Mouse (Mus musculus) bone marrow macrophage, adult 2 months (primary cell): ENCODE data around the gene Prpf6. TPM values are rescaled to one million over a fixed set of nuclear protein-coding genes. Genes with fewer than 3 reads are reported as not detected.

Experiments
- H3K27ac ChIP-seq: 2 replicates; pipeline ENCODE4 v1.5.1; 2012; ENCODE audit warnings: low read depth, low read length; ENCODE audit not compliant: insufficient read depth
- H3K4me1 ChIP-seq: 2 replicates; pipeline ENCODE4 v1.6.1; 2012; ENCODE audit warnings: low read length; ENCODE audit not compliant: control insufficient read depth, insufficient read depth
- H3K4me3 ChIP-seq: 2 replicates; pipeline ENCODE4 v1.5.1; 2012; ENCODE audit warnings: mild to moderate bottlenecking, low read length, moderate library complexity; ENCODE audit not compliant: insufficient read depth
- CTCF ChIP-seq: IDR thresholded peaks from 2 replicates; pipeline ENCODE4 v1.5.1; 2012; ENCODE audit warnings: low read depth, mild to moderate bottlenecking, low read length, moderate library complexity
- POLR2A ChIP-seq: IDR thresholded peaks from 2 replicates; pipeline ENCODE4 v1.6.1; 2012; ENCODE audit warnings: mild to moderate bottlenecking, low read depth, low read length, borderline replicate concordance
- polyA plus RNA-seq: library from polyadenylated mRNA; stranded (reverse); fragments of >200 nt; gene quantifications from 2 replicates; pipeline ENCODE4 v1.2.4, GENCODE M21; 2012; ENCODE audit not compliant: missing spikeins, insufficient read depth, insufficient read length

Gene Prpf6
- polyA plus RNA-seq, 1 experiment, result 45.7 TPM

DNA sequence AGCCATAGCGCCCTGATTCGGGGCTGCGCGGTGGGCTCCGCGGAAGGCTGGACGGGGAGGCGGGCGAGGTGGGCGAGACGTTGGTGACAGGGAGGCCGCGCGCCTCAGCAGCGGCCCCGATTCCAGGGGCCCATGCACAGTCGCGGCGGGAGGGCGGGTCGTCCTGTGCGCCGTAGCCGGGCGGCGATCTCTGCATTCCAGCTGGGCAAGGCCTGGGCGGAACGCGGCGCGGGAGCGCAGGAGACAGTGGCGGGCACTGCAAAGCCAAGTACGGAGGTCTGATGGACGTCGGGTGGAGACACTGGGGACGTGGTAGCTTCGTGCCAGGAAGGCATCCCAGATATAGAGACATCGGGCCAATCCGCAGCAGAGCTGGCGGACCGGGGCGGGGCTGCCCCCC, 79.7 kb downstream of the Prpf6 start, which contains the start of gene Sox18:
TSS of gene Sox18 (minus strand) at position 315 of the 400 bp plus-strand sequence.
- Histone ChIP-seq H3K27ac (no peak within 1 kb of the TSS), H3K4me1 (peaks cover 8% of the 10 kb centered on the region), H3K4me3 (no peak within 1 kb of the TSS)
- no peak for TF ChIP-seq CTCF
- TF ChIP-seq POLR2A, result no peak

DNA sequence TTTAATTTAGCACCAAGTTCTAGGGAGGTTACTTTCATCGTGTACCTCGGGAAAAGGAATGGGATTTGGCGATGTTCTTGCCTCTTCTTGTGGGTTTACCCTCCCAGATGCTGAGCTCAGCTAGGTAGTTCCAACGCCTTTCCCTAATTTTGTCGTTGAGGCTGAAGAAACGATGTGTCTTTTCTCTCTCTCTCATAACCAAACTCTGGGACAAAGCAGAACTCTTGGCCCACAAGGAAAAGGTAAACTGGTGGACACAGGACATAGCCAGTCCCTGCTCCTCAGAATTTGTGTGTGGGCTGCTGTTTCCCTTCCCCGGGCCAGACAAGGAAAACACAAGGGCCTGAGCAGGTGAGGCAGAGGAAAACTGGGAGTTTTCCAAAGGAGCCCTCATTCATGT, 80.3 kb downstream of the Prpf6 start:
- H3K27ac ChIP-seq, result no peak overlapping the region
- no peak for TF ChIP-seq CTCF
- no peak for TF ChIP-seq POLR2A
- no peak overlapping the region for H3K4me3 ChIP-seq
- H3K4me1 ChIP-seq, result peaks cover 8% of the 10 kb centered on the region

DNA sequence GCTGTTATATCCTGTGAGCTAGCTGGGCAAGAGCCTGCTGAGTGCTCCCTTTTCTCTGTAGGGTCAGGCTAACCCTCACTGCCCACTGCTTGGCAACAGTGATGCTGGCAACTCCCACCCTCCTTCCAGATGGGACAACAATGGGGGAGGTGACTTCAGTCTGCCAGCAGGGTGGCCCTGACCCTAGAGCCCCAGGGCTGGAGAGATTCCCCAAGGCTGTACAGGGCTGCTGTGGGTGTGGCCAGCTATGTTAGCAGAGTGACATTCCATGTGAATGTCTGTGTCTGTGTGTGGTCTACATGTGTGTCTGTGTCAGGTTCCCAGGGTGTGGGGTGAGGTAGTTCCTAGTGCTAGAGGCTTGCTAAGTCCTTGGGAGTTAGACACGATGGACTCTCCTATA, 81.8 kb downstream of the Prpf6 start:
- Histone ChIP-seq H3K4me3 (no peak overlapping the region), H3K4me1 (peaks cover 8% of the 10 kb centered on the region), H3K27ac (no peak overlapping the region)
- no peak for TF ChIP-seq CTCF
- TF ChIP-seq POLR2A, result no peak

- peaks cover 11% of the 10 kb centered on the region for H3K4me1 ChIP-seq
- no peak overlapping the region for H3K27ac ChIP-seq
- no peak overlapping the region for H3K4me3 ChIP-seq
- TF ChIP-seq CTCF (no peak), POLR2A (no peak)
These were observed 83.3 kb downstream of the Prpf6 start for GRCm38 (mm10) chr2:181674934-181675333.

DNA sequence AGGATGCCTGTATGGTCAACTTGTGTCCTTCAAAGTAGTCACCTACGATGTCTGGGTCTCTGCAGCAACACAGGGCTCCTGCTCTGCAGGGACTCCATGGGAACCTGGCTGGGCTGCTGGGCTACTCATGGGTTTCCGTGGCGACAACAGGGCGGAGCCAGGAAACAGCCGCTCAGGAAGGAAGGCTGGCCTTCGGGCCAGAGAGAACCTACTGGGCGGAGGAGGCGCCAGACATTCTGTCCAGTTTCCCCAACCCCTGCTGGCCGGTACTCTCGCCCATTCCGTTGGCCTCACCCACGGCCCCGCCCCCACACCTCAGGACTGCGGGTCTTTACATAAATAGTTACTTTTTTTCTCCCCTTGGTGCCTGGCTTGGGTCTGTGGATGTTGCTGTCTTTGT, 83.8 kb downstream of the Prpf6 start:
- Histone ChIP-seq H3K4me1 (peaks cover 11% of the 10 kb centered on the region), H3K4me3 (peak overlapping the region; percentile 41), H3K27ac (no peak overlapping the region)
- TF ChIP-seq CTCF (no peak), POLR2A (no peak)

- no peak for TF ChIP-seq POLR2A
- TF ChIP-seq CTCF, result no peak
- H3K4me1 ChIP-seq, result peaks cover 13% of the 10 kb centered on the region
- no peak overlapping the region for H3K4me3 ChIP-seq
- no peak overlapping the region for H3K27ac ChIP-seq
These were observed 84.8 kb downstream of the Prpf6 start for GRCm38 (mm10) chr2:181676424-181676823.

DNA sequence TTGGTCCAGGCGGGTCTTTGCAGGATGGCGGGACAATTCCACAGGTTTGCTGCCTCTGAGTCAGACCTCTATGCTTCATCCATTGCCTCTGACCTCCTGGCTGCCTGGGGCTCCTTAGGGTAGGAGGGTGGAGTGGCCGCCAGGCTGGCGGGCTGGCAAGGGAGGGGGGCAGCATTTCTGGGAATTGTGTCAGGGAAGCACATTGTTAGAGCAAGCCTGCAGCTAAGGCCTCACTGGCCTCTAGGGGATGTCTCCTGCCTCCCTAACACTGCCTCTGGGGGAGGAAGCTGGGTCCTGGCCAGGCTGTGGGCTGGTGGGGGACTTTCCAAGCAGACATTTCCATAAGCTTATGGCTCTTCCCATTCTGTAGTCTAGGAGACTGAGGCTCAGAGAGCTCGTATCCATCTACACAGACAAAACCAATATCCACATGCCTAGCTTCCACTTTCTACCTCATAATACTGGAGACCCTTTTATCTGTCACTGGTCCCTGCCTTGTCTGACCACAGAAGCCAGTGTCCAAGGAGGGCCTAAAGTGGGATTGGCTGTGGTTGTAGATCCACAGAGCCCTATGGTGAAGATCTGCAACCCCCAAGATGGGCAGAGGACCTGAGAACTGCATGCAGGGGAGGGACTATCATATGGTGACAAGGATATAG, 85.6 kb downstream of the Prpf6 start:
- TF ChIP-seq CTCF, result no peak
- no peak for TF ChIP-seq POLR2A
- Histone ChIP-seq H3K4me1 (peaks cover 13% of the 10 kb centered on the region), H3K4me3 (no peak overlapping the region), H3K27ac (no peak overlapping the region)

DNA sequence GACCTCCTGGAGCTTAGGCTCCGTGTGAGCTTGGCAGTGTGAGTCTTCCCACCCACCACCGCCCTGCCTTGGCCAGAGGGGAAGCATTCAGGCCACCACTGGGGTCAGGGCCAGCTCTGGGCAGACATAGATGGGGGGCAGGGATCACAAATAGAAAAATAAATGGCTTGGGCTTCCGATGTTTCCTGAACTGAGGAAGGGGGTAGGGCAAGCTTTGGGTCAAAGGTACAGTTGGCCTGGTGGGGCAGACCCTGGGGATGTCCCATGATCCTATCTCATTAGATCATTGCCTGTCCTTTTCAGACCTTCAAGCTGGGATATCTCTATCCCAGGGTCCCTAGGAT, 86.1 kb downstream of the Prpf6 start:
- peaks cover 13% of the 10 kb centered on the region for H3K4me1 ChIP-seq
- H3K27ac ChIP-seq, result no peak overlapping the region
- no peak for TF ChIP-seq POLR2A
- no peak for TF ChIP-seq CTCF
- no peak overlapping the region for H3K4me3 ChIP-seq

- peak; percentile 96 for TF ChIP-seq CTCF
- TF ChIP-seq POLR2A, result no peak
- Histone ChIP-seq H3K27ac (no peak overlapping the region), H3K4me1 (peaks cover 13% of the 10 kb centered on the region), H3K4me3 (no peak overlapping the region)
These were observed 87.1 kb downstream of the Prpf6 start for GRCm38 (mm10) chr2:181678780-181679179.

- TF ChIP-seq CTCF, result no peak
- TF ChIP-seq POLR2A, result no peak
- Histone ChIP-seq H3K27ac (peak within 1 kb of the TSS; percentile 22), H3K4me3 (peak within 1 kb of the TSS; percentile 68), H3K4me1 (peaks cover 17% of the 10 kb centered on the region)
These were observed 88.5 kb downstream of the Prpf6 start, which contains the start of gene Tcea2 for GRCm38 (mm10) chr2:181679951-181680715. Gene Tcea2, plus strand, starts transcription at chr2:181680310.
